Mouse (Mus musculus) 3T3-L1 (cell line): ENCODE results near the gene Susd4.

Source experiments
- DNase-seq: peaks from one replicate; pipeline ENCODE4 v3.0.0-alpha.2; 2015; ENCODE audit warnings: low read depth, low spot score

Gene Susd4

DNA sequence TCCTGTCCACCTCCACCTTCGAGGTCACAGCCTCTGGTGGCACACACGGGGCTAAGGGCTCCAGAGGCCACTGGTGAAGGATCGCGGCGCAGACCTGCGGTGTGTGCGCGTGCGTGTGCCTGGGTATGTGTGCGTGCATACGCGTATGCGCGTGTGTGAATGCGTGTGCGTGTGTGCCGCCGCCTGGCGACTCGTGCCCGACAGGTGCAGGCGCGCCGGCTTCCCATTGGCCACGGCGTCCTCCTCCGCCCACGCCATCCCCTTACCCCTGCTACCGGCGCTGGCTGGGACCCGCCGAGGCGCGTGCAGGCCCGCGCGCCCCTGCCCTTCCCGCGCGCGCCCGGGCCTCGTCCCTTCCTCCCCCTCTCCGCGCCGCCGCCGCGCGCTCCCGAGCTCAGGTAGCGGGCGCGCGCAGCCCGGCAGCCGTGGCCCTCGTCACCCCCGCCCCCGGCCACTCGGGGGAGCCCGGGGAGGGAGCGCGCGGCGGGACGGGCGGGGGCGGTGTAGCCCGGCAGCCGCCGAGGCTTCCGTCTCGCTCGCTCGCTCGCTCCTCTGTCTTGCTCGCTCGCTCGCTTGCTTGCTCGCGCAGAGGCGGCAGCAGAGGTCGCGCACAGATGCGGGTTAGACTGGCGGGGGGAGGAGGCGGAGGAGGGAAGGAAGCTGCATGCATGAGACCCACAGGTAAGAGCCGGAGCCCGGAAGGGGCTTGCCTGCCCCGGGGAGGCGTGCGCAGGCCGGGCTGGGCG lies at the start of gene Susd4:
Gene Susd4 (plus strand): TSS at position 145 of the 746 bp plus-strand sequence.
- DNase-seq: no peak

DNA sequence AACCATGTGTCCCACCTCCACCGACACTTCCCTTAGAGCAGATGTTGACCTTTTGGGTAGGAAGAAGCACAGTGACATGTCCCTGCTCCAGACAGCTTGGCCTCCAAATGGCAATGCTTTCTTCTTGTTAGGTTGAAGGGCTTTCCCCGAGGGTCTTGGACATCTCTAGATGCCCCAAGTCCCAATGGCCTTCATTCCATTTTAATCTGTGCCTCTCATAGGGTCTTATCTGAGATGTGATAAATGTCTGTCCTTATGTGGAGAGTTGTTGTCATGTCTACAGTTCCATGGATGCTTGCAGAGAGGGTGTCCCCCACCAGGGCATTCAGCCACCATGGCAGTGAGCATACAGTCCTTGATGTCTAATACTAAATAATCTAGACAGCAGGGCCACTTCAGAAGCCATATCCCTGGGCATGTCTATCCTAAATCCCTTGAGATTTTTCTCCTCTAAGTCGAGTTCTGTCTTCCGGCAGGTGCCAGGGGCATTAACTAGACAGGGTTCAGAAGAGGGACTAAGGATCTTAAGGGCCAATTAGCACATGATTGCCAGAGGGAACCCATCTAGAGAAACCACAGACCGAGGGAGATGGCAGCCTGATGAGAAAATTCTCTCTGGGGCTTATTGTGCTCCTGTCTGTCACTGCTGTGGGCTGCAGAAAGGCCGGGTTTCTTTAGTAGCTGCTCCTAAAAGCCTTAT lies 49.3 kb upstream of the Susd4 start:
- DNase-seq: no peak

DNA sequence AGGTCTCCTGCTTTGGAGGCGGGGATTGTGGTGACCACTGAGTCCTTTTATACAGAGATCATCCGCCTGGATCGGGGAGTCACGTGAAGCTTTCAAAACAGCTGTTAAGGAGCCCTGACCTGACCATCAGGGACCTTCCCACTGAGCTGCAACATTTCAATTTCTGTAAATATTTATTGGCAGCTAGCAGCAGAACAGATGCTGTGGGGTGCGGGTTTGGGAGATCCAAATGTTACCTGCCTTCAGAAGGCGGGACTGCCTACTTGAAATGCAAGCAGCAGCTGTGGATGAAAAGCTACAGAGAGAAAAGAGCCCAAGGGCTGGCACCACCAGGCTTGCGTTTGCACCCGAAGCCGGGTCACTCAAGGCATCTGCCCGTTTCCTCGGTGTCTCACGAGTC lies 36.1 kb upstream of the Susd4 start:
- no peak for DNase-seq

DNA sequence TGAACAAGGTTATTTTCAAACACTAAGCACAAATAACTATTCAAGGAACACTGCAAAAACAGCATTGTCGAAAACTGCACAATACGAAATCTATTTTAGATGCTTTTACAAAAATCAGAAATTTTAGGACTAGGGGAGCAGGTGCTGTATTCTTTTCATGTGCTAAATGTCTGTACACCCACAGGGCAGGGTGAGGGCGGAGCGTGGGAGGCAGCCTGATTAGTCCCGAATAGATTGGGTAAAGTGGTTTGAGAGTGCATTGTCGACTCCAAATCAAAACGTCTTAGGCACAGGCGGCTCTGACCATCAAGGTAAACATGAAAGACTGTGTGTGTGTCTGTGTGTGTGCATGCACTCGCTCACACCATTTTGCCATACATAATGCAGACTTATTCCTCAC lies 34.7 kb upstream of the Susd4 start:
- no peak for DNase-seq

DNA sequence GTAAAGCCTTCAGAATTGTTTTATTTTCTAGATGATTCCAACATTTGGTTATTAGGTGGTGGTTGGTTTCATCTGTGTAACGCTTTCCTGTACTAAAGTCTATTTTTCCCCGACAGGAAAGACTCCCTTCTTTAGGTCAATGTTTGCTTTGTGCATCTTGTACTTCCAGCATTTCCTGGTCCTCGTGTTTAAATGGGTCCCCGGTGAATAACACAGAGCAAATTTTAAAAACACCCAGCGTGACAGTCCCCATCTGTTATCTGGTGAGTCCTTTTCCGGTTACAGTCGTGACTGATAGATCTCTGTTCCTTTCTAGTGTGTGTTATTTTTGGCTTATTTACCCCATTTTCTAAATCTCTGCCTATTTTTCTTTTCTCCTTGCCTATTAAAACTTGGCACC lies 31.0 kb upstream of the Susd4 start:
- no peak for DNase-seq

DNA sequence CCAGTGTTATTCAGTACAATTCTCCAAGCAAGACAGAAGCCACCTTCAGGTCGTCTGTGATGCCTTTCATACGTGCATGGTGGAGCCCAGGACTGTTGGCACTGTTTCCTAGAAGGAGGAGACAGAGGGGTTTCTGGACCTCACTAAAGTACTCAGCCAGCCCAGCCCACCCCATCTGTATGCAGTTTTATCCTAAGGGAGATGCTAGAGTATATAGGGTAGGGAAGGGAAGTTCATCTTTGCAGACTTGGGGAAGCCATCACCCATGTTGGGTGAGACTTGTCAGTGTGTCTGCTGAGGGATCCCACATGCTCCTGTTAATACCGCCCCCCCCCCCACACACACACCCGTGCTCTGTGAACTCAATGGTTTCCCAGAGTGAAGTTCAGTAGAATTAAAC lies 27.8 kb upstream of the Susd4 start:
- no peak for DNase-seq

DNA sequence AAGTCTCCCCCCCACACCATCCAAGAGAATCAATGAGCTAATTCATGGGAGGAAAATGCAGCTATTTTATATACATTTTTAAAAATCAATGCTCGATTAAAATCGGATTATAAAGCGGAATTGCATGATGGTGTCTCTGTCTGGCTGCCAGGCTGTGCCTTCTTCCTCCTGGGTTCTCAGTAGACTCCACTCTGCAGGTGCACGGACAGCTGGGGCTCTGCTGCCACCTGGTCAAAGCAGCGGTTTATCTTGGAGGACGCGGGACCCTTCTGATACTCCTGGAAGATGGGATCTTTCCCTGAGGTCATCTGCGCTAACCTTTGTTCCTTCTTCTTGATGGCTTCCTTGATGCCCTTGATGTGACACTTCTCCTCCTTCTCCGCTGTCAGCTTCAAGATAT lies 16.6 kb upstream of the Susd4 start:
- DNase-seq: no peak

DNA sequence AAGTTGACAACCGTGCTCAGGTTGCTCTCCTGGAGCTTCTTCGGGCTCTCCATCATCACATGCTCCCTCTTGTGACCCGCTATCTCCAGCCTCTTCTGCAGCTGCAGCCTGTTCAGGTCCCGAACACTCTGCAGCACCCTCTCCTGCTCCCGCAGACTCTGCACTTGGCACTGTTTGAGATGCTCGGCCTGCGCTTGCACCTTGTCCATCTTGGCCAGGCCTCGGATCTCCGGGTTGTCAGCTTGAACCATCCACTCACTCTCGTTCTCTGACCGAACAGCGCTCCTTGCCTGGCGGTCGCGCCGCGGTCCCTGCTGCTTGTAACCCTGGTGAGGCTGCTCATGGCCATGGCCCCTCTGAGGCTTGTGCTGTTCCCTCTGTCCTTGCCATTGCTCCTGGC lies 15.8 kb upstream of the Susd4 start:
- no peak for DNase-seq

DNA sequence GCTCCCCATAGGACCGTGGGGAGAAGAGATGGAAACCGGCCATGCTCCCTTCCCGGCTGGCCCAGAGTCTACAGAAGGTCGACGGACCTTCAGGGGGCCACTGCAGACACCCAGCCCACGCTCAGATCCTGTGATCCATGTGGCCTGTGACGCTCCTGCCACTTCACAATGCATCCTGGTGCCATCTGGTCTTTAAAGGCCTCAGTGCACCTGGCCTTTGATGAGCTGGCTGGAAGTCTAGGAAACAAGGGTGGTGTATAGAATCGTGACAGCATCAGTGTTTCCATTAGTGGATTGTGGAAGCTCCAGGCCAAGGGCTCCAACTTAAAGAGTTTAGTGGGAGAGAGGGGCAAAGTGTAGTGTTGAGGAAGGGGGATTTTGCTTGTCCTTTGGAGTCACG lies 14.6 kb upstream of the Susd4 start, which contains the start of gene Ccdc185:
Gene Ccdc185 (minus strand): TSS at position 101 of the 400 bp plus-strand sequence.
- no peak for DNase-seq

DNA sequence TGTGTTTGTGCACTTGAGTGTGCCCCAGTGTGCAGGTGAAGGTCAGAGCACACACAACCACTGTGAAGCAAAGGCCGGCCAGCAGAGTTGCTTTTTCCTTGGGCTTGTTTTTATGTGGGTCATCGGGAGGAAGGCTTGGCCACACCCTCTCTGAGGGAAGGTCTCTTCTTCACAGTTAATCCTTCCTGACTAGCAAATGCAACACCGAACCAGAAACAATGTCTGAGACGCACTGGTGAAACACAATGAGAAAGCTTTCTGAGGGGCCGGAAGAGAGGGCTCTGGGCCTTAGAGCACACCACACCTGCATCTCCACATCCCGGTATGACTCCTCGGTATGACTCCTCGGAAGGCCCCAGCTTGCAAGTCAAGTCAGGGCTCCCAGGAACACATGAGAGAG lies 12.4 kb upstream of the Susd4 start:
- no peak for DNase-seq

DNA sequence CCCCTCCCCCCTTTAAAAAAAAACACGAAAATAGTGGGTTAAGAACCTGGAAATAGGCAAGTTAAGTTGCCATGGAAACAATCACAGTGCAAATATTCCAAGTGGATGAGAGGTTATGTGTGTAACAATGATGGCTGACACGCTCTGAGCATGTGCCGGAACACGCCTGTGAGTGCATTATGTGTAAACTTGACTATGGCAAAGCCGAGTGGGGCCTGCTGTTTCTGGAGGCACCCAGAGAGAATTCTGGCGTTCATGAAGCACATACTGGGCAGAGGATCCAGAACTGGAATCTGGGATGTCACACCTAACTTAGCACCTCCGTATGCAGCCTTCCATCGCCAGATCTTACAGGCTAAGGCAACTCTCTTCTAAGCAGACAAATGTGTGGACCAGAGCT lies 10.0 kb upstream of the Susd4 start:
- DNase-seq: no peak

DNA sequence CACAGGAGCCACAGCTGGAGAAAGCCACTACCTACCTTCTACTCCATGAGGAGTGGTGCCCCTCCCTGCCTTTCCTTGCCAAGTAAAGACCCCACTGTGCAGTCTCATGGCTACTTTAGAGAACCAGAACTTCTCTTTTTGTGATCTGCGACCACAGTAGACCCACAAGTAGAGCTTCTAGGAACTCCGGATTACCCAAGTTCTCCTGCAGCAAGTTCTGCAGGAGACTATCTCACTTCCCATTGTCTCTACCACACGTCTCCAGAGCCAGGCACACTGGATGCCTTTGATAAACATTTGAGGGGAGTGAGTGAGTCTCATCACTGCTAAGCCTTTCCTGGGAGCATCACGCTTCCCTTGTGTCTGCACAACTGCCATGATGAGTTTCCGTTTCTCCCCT lies 8.8 kb upstream of the Susd4 start:
- no peak for DNase-seq

DNA sequence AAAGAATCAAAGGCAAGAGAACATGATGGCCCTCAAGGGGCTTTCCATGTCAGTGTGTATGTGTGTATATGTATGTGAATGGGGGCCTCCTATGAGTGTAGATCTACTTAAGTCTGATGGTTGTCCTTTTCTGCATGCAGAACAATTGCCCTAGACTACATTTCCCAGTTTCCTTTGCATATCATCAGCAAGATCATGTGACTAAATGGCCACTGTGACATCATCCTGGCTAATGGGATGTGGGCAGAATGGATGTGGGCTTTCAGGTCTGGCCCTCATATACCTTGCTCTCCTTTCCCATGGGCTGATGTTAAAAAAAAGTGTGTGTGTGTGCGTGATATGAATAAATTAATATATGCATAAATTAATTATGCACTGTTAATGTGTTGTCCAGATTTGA lies 4.9 kb upstream of the Susd4 start:
- DNase-seq: no peak

DNA sequence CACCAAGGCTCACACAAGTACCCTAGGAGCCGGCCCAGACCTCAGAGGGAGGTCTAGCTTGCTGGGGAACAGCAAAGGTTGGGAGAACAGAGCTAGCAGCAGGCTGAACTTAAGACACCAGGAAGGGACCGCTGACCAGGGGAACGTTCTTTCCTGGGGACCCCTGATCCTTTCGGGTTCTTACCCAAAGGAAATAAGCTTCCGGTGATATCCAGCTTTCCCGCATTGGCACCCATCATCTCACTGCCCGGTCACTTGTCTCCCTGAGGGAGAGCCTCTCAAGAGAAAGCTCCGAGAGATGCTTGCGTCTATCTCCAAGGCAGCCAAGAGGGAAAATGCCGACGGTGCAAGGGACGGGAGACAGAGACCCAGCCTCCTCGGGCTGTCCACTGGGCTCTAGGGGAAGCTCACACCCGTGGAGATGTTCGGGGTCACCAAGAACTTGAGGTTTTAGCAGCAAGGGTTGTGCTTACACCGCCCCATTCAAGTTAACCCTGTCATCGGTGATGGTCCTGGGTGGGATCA lies 407 bp upstream of the Susd4 start:
- no peak for DNase-seq

DNA sequence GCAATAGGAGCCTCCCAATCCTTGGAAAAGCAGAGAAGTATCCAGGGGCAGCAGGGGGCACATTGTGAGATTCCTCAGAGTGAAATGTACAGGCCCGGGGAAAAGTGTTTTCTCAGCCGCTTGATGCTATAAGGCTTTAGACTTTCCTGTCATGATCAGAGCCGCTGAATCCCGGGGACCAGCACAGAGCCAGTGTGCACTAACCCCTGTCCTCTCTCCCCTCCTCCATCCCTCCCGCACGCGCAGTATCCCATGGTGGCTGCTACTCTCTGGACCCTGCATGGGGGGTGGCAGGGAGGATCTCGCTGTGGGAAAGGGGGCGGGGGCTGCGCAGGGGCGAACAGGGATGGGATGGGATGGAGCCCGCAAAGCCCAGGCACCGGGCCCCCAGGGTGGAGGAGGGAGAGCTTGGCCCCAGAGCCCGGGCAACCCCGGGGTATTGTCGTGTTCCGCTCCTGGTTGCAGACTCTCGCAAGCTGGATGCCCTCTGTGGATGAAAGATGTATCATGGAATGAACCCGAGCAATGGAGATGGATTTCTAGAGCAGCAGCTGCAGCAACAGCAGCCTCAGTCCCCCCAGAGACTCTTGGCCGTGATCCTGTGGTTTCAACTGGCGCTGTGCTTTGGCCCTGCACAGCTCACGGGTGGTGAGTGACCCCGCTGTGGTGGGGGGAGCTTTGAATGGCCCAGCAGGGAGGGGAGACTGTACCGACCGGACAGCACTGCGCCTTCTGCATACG lies 1.1 kb downstream of the Susd4 start:
- no peak for DNase-seq

DNA sequence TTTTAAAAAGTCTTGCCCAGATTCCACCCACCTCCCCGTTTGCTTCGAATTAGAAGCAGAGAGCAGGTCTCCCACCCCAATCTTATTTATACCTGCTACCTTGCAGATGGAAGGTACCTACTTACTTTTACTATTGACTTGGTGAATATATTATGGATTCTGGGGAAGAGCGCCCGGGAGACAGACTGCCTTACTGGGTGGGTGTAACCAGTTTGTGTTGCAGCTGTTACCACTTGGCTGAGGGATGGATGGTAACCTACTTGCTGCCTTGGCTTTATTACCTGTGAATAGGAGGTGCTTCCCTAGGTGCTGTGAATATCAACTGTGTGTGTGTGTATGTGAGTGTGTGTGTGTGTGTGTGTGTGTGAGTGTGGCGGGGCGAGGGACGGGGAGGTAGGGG lies 11.9 kb downstream of the Susd4 start:
- DNase-seq: no peak

DNA sequence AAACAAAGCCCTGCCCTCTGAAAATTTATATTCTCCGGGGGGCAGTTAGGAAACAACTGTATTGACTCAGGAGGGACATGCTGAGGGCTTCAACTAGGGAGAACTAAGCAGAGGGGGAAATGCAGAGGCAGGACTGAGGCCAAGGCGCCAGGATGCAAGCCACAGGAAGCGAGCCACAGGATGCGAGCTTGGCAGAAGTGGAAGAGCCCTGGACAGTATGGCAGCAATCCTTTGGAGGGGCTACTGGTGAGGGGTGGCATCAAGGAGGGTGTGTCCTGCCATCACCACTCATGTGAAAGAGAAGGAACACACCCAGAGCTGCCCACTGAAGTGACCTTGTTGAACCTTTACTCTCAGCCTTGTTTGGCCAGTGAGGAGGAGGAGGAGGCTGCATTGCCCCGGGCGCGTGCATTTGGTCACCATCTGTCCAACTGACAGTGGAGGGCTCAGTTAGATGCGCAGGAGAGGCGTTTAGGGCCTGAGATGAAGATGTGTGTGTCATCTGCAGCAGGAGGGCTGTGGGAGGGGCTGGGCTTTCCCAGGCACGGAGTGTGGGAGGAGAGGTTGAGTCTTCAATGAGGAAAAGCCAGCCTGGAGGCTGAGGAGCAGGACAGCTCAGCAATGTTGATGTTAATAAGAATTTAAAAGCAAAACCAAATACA lies 13.2 kb downstream of the Susd4 start:
- DNase-seq: peak; percentile 18

DNA sequence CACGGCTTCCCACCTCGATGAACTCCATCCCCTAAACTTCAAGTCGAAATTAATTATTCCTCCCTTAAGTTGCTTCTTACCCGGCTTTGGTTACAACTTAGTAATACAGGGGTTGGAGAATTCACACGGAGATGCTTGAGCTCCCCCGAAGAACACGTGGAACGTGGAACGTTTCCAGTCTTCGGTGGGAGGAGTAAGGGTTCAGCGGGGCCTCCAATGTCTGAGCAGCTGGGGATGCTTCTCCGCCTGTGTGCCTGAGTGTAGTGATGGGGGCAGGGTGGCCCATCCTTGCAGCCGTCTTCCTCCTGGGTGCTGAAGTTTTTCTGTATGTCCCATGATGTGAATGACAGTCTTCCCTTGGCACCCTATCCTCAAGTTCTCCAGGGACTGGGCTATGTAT lies 14.6 kb downstream of the Susd4 start:
- no peak for DNase-seq

DNA sequence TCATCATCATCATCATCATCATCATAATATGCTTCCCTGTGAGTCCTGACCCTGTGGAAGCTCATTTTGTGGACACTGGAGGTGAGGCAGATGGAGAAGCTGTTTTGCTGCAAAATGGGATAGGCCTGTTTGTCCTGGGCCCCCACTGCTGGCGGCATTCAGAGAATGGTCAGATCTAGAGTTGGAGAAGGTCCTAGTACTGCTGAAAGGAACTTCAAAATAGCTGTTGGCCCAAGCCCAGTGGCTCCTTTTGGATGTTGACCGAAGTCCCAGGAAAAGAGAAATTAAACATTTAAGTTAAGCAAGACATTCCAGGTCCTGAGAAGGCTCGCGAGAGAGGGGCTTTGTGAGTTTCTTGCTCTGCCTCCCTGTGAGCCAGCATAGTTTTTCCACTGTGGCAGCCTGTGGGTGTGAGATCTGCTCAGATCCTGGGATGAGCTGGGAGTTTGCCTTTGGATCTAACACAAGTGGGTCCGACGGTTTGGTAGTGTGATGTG lies 15.4 kb downstream of the Susd4 start:
- no peak for DNase-seq

DNA sequence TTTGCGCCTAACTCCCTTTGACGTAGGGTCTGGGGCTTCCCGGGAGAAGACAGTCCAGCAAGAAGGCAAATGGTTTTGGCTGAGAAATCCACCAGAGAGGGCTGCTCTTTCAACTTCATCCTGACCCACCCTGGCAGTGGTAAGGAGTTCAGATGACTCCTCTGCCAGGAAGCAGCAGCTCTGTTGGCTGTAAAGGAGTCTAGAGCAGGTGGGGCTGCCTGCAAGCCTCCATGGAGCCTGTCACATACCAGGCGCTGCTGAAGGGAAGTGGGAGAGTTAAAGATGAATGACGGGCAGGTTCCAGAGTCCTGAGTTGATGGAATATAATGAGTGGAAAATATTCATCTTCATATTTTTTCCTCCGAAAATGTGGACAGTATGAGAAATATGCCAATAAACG lies 20.1 kb downstream of the Susd4 start:
- no peak for DNase-seq

DNA sequence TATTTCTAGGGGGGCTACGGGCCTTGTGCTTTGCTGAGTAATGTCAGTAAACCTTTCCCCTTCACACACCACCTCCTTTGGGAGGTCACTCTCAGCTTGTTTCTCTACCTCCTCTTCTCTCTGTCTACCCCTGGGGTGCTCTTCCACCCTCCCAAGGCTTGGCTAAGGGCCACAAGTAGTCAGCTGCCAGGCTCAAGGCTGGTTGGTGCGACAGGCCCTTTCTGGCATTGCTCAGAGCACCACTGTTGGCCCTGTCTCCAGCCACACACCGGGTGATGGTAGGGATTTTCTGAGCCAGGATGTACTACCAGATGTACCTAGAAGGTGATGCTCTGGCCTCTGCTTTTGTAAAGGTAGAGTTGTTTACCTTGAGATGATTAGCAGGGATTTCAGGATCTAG lies 21.1 kb downstream of the Susd4 start:
- DNase-seq: no peak

DNA sequence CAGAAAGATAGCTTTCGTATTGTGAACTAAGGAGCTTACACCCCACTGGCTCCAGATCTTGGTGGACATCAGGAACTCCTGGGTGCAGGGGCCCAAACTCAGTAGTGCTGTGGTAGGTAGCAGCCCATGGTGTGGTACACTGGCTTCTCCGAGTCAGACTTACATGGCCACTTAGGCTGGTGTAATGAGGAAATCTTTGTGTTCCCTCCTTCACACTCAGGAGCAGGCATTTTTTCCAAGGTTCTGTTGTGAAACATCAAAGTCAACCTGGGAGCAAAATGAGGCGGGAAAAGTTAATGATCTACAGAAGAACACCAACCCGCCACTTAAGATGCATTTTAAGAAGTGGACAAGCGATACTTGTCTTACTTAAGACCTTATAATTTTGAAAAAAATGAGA lies 21.8 kb downstream of the Susd4 start:
- DNase-seq: no peak
